Mouse (Mus musculus) limb, embryonic 14.5 days (tissue): ENCODE results near the gene Phb2. TPM values are rescaled to one million over a fixed set of nuclear protein-coding genes. Genes with fewer than 3 reads are reported as not detected.

Source experiments
- ATAC-seq: fragments of 200-750 bp; cut with Nextera tagmentation; 2 replicates; pipeline ENCODE4 v1.8.0; 2017; ENCODE audit warnings: low read depth, moderate number of reproducible peaks, moderate TSS enrichment; ENCODE audit not compliant: low FRiP score
- DNase-seq: peaks from one replicate; pipeline ENCODE4 v3.0.0-alpha.2; 2015; ENCODE audit warnings: low spot score
- H3K27ac ChIP-seq: fragments of 300-500 bp; sonication (generic); replicated peaks from 2 replicates; pipeline ENCODE4 v1.5.1; 2014; ENCODE audit warnings: low read depth, mild to moderate bottlenecking, low read length, moderate library complexity, mixed read lengths
- H3K27me3 ChIP-seq: fragments of 300-500 bp; sonication (generic); 2 replicates; pipeline ENCODE4 v1.6.1; 2014; ENCODE audit warnings: low read length, mixed read lengths; ENCODE audit not compliant: control insufficient read depth, insufficient read depth
- H3K36me3 ChIP-seq: fragments of 300-500 bp; sonication (generic); 2 replicates; pipeline ENCODE4 v1.6.1; 2014; ENCODE audit warnings: mild to moderate bottlenecking, low read length, moderate library complexity, mixed read lengths; ENCODE audit not compliant: control insufficient read depth, insufficient read depth
- H3K4me1 ChIP-seq: fragments of 300-500 bp; sonication (generic); 2 replicates; pipeline ENCODE4 v1.6.1; 2014; ENCODE audit warnings: antibody characterized with exemption, low read length, mixed read lengths; ENCODE audit not compliant: control insufficient read depth, insufficient read depth
- H3K4me2 ChIP-seq: fragments of 300-500 bp; sonication (generic); replicated peaks from 2 replicates; pipeline ENCODE4 v1.6.1; 2014; ENCODE audit warnings: low read depth, mild to moderate bottlenecking, low read length, moderate library complexity; ENCODE audit not compliant: severe bottlenecking
- H3K4me3 ChIP-seq: fragments of 300-500 bp; sonication (generic); replicated peaks from 2 replicates; pipeline ENCODE4 v1.5.1; 2014; ENCODE audit warnings: low read length
- H3K9ac ChIP-seq: fragments of 300-500 bp; sonication (generic); 2 replicates; pipeline ENCODE4 v1.6.1; 2014; ENCODE audit warnings: mild to moderate bottlenecking, low read depth, low read length, moderate library complexity; ENCODE audit not compliant: severe bottlenecking
- H3K9me3 ChIP-seq: fragments of 300-500 bp; sonication (generic); 2 replicates; pipeline ENCODE4 v1.6.1; 2016; ENCODE audit warnings: low read length; ENCODE audit not compliant: control insufficient read depth
- POLR2A ChIP-seq: fragments of 200-500 bp; IDR thresholded peaks from 2 replicates; pipeline ENCODE4 v1.8.0; 2012; ENCODE audit warnings: inconsistent platforms, mild to moderate bottlenecking, moderate library complexity, borderline replicate concordance; ENCODE audit not compliant: insufficient read depth, insufficient read length; ENCODE audit errors: extremely low read depth
- WGBS: fragments of 180-500 bp; shearing (Covaris S2); extraction: QIAGEN DNeasy Blood & Tissue Kit; methylation state at CpG from one replicate; pipeline ENCODE4 v1.1.7; 2014; 5-methylcytosine and 5-hydroxymethylcytosine counted together
- polyA plus RNA-seq, 2 experiments: library from polyadenylated mRNA; depleted of rRNA in 1 of 2; stranded (reverse) in 1 of 2; unstranded in 1 of 2; fragments of >200 nt; fragmentation: Nextera tagmentation in 1 of 2; extraction: Ambion mirVana in 1 of 2; gene quantifications; 2 replicates each; pipeline versions ENCODE4 v1.2.1 to v1.2.3; 2012 to 2014

Phb2 gene
- polyA plus RNA-seq, 2 experiments, result 205 to 296 TPM

DNA sequence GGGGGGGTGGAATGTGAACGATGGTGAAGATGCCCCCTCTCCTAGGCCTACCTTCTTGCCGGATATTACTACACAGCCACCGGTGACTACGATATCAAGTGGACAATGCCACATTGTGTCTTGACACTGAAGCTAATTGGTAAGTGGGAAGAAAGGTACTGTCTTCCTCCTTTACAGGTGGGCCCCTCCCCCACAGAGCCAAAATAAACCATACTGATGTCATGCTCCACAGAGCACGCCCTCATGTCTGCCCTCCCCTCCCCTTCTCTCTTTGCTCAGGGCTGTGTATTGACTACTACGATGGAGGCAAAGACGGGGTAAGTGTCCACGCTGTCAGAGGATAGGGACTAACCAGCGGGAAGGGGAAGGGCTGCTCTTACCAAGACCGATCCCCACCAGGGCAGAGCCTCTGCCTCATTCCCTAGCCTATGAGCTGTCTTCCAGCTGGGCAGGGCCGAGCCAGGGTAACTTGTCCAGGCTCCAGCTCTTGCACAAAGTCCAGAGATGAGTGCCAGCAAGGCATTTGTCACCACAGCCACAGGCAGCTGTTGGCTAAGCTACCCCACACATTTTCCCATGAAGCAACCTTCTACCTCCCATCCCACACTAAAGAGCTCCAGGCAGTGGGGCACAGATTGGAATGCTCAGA, 12.1 kb upstream of the Phb2 start:
- no peak overlapping the region for H3K27ac ChIP-seq
- no peak for TF ChIP-seq POLR2A
- H3K9me3 ChIP-seq, result no peaks in the 10 kb centered on the region
- DNase-seq (peak; percentile 34), ATAC-seq (peak; percentile 37; the same call in 1 of the 2 replicates)
- no peak overlapping the region for H3K4me2 ChIP-seq
- H3K27me3 ChIP-seq, result no peaks in the 10 kb centered on the region
- H3K4me1 ChIP-seq, result no peaks in the 10 kb centered on the region
- H3K4me3 ChIP-seq, result no peak overlapping the region
- H3K9ac ChIP-seq, result no peak overlapping the region
- H3K36me3 ChIP-seq, result peaks cover 61% of the 10 kb centered on the region
- WGBS, result 96% methylated on average over 10 of the region's 11 CpGs

DNA sequence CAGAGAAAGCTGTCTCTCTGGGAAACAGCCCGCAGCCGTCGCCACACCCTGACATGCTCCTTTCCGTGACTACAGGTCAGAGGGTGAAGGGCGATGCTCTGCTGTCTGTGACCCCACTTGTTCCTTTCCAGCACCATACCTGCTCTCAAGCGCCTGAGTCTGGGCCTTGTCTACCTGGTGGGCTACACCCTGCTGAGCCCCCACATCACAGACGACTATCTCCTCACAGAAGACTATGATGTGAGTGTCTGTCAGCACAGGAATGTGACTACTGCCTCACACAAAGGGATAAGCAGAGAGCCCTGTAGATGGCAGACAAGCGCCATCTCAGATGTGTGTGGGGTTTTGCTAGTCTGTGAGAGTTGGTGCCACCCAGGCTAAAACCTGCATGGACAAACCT, 10.8 kb upstream of the Phb2 start:
- no peaks in the 10 kb centered on the region for H3K4me1 ChIP-seq
- 81% methylated on average over 8 of the region's 8 CpGs for WGBS
- ATAC-seq, result no peak
- no peak overlapping the region for H3K27ac ChIP-seq
- peaks cover 69% of the 10 kb centered on the region for H3K36me3 ChIP-seq
- no peak overlapping the region for H3K4me3 ChIP-seq
- TF ChIP-seq POLR2A, result no peak
- no peak overlapping the region for H3K9ac ChIP-seq
- no peaks in the 10 kb centered on the region for H3K9me3 ChIP-seq
- DNase-seq, result no peak
- H3K4me2 ChIP-seq, result no peak overlapping the region
- H3K27me3 ChIP-seq, result no peaks in the 10 kb centered on the region

DNA sequence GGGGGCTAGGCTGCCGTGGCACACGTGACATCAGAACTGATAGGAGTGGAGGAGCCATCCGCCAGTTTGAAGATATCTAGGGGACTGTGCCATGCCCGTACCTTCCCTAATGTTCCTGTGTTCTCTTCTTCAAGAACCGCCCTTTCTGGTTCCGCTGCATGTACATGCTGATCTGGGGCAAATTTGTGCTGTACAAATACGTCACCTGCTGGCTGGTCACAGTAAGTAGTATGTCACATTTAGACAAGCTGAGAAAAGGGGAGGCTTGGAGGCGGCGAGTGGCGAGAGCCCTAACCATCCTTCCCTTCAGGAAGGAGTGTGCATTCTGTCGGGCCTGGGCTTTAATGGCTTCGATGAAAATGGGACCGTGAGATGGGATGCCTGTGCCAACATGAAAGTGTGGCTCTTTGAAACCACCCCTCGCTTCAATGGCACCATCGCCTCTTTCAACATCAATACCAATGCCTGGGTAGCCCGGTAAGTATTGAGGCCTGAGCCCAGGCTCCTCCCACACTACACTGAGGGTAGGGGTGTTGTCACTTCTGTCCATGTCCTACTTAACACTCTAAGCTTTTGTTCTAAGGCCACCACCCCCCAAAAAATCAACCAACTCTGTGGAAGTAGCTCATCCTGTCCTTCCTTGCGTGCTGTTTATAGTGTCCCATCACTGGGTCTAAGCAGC, 9.9 kb upstream of the Phb2 start:
- peaks cover 70% of the 10 kb centered on the region for H3K36me3 ChIP-seq
- H3K9ac ChIP-seq, result no peak overlapping the region
- TF ChIP-seq POLR2A, result no peak
- H3K27ac ChIP-seq, result no peak overlapping the region
- no peak for DNase-seq
- H3K4me3 ChIP-seq, result no peak overlapping the region
- no peaks in the 10 kb centered on the region for H3K27me3 ChIP-seq
- no peak for ATAC-seq
- no peaks in the 10 kb centered on the region for H3K9me3 ChIP-seq
- no peaks in the 10 kb centered on the region for H3K4me1 ChIP-seq
- no peak overlapping the region for H3K4me2 ChIP-seq
- 91% methylated on average over 17 of the region's 17 CpGs for WGBS

DNA sequence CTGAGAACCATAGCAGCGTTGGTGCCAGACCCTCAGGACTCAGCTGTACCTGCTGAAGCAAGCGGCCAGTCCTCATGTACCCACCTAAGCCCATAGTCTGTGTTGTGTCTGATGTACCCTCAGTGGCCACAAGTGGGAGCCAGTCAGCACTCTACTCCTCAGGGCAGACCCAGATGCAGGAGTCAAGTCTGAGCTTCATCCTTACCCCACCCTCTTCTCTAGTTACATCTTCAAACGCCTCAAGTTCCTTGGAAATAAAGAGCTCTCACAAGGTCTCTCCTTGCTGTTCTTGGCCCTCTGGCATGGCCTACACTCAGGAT, 9.4 kb upstream of the Phb2 start:
- H3K27me3 ChIP-seq, result no peaks in the 10 kb centered on the region
- WGBS, result 56% methylated on average over 3 of the region's 3 CpGs
- peaks cover 74% of the 10 kb centered on the region for H3K36me3 ChIP-seq
- DNase-seq (peak; percentile 63), ATAC-seq (peak; percentile 53; the same call in 1 of the 2 replicates)
- H3K9ac ChIP-seq, result no peak overlapping the region
- H3K27ac ChIP-seq, result no peak overlapping the region
- H3K4me2 ChIP-seq, result no peak overlapping the region
- no peaks in the 10 kb centered on the region for H3K9me3 ChIP-seq
- TF ChIP-seq POLR2A, result no peak
- no peak overlapping the region for H3K4me3 ChIP-seq
- no peaks in the 10 kb centered on the region for H3K4me1 ChIP-seq

DNA sequence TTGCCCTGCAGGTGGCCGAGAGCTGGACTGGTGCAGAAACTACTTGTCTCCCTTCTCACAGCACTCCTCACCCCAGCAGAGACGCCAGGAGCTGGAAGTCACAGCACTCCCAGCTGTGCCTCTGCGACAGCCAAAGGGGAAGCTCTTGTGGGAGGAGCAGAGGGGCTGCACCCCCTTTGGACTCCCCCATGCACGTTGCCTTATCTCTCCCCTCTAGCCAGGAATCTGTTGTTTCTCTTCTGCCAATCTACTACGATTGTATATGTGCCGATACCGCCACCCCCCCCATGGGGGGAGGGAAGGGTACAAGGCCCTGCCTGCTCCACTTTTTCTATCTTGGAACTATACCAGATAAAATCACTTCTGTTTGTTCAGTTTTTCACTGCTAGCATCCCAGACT, 8.3 kb upstream of the Phb2 start:
- no peaks in the 10 kb centered on the region for H3K9me3 ChIP-seq
- no peak overlapping the region for H3K4me3 ChIP-seq
- peaks cover 81% of the 10 kb centered on the region for H3K36me3 ChIP-seq
- H3K4me1 ChIP-seq, result no peaks in the 10 kb centered on the region
- H3K27ac ChIP-seq, result no peak overlapping the region
- DNase-seq, result no peak
- 81% methylated on average over 7 of the region's 7 CpGs for WGBS
- H3K4me2 ChIP-seq, result no peak overlapping the region
- no peak for TF ChIP-seq POLR2A
- no peaks in the 10 kb centered on the region for H3K27me3 ChIP-seq
- no peak for ATAC-seq
- no peak overlapping the region for H3K9ac ChIP-seq
